Mouse (Mus musculus): Measurements from ENCODE around the gene Dctn1.
A peak's percentile ranks its signal among the peaks of the same experiment; 100 is the strongest.

Gene Dctn1

GRCm38 (mm10) chr6:83165607-83166242 is at the start of gene Dctn1:
Gene Dctn1, plus strand, starts transcription at chr6:83165920.
- DNase-seq = peak; percentile 95

DNA sequence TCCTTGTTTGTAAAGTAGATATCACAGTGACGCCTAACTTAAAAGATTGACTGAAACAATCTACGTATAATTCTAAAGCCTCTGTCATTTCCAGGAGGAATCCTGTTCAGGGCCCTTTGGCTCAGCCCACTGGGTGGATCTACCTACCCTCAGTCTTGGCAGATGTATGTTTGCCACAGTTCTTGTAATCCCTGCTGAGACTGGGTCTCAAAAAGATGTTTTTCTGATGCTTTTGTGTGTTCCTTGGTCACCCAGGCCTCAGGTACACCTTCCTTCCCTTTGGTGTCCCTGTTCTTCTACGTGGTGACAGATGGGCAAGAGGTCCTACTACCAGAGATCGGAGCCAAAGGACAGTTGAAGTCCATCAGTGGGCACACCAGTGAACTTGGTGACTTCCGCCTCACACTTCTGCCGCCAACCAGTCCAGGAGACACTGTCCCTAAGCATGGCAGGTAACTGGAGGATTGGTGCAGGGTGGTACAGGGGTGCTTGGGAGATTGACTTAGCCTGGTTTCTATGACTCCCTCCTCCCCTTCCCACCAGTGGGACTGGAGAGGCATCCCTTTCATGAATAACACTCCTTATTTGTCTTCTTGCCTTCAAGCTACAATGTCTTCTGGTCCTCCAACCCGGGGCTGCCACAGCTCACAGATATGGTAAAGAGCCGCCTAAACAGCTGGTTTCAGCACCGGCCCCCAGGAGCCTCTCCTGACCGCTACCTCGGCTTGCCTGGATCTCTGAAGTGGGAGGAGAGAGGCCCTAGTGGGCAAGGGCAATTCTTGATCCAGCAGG is 49.2 kb upstream of the Dctn1 start:
- DNase-seq = no peak

- no peak for DNase-seq
These were observed 48.6 kb upstream of the Dctn1 start for GRCm38 (mm10) chr6:83117165-83117438.

DNA sequence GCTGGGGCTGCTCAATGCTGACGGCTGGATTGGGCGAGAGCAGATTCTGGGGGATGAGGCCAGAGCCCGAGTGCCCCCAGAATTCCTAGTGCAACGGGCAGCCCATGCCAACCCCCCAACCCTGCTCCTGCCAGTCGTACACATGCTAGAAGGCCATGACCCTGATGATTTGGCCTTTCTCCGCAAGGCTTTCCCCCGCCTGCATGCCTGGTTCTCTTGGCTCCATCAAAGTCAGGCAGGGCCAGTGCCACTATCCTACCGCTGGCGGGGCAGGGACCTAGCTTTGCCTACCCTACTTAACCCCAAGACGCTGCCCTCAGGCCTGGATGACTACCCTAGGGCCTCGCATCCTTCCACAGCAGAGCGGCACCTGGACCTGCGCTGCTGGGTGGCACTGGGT is 48.1 kb upstream of the Dctn1 start:
- no peak for DNase-seq

- no peak for DNase-seq
These were observed 47.4 kb upstream of the Dctn1 start for GRCm38 (mm10) chr6:83118369-83118768.

DNA sequence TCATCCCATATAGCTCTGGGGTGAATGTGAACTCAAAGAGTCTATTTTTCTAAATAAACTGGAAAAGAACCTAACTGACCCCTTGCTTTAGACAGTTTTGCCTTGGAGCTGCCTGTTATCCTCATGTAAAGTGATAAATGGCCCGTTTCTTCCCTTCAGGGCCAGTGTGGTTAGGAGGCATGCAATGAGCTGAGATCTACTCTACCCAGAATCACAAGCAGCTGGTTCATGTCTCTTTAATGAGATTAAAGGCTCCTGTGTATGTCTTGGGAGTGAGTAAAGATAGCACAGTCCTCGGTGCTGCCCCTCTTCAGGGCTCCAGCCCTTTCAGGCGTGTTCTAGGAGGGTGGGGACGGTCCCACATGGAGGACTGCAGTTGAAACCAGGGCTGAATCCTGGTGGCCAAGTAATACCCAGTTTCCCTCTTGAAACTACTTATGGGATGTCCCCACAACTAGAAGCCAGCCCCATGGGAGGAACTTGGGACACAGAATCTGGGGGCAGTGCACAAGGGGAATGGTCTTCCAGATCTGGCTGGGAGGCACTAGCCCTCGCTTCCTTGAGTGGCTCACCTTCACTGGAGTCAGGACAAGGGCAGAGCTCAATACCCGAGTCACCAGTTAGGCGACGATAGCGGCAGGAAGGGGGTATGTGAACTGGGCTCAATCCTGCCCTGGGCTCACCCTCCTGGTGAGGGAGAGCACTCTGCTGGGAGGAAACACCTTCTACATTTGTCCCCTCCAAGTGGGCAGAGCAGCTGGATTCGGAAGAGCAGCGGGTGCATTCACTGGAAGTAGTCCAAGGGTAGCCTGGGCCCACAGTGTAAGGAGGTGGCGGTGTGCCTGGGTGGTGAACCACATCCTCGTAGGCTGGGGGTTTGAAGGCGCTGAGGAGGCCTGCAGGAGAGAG is 46.6 kb upstream of the Dctn1 start:
- DNase-seq = no peak

- no peak for DNase-seq
These were observed 46.0 kb upstream of the Dctn1 start for GRCm38 (mm10) chr6:83119734-83120051.

GRCm38 (mm10) chr6:83120930-83121862 is 44.5 kb upstream of the Dctn1 start, which contains the start of gene Wbp1:
Gene Wbp1, minus strand, starts transcription at chr6:83121559.
- peak; percentile 85 for DNase-seq

- peak; percentile 45 for DNase-seq
These were observed 43.6 kb upstream of the Dctn1 start for GRCm38 (mm10) chr6:83121863-83122710.

- no peak for DNase-seq
These were observed 42.8 kb upstream of the Dctn1 start for GRCm38 (mm10) chr6:83122961-83123360.

DNA sequence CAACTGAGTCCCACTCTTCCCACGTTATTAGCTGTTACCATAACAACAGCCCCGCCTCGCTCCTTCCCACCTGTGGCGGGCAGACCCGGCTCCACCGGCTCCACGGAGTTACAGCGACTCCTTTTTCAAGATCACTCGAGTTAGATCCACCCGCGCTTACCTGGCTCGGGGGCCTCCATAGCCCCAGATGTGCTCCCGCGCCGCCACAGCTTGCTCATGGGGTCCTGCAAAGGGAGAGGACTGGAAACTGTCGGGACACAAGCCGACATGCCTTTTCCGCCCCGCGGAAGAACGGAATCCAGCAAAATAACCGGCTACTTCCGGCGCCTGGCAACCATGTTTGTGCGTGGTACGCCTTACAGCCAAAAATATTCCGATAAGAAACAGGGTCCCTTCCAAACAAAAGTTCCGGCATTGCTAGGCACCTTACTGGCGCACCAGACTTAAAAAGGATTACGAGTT is 40.8 kb upstream of the Dctn1 start:
- DNase-seq = peak; percentile 85

- DNase-seq = no peak
These were observed 40.4 kb upstream of the Dctn1 start, which contains the start of gene Ino80b for GRCm38 (mm10) chr6:83125331-83125730. Gene Ino80b, minus strand, starts transcription at chr6:83125431.

GRCm38 (mm10) chr6:83127419-83127818 is 38.3 kb upstream of the Dctn1 start:
- DNase-seq = no peak

GRCm38 (mm10) chr6:83131469-83132034 is 34.2 kb upstream of the Dctn1 start:
- DNase-seq = no peak

DNA sequence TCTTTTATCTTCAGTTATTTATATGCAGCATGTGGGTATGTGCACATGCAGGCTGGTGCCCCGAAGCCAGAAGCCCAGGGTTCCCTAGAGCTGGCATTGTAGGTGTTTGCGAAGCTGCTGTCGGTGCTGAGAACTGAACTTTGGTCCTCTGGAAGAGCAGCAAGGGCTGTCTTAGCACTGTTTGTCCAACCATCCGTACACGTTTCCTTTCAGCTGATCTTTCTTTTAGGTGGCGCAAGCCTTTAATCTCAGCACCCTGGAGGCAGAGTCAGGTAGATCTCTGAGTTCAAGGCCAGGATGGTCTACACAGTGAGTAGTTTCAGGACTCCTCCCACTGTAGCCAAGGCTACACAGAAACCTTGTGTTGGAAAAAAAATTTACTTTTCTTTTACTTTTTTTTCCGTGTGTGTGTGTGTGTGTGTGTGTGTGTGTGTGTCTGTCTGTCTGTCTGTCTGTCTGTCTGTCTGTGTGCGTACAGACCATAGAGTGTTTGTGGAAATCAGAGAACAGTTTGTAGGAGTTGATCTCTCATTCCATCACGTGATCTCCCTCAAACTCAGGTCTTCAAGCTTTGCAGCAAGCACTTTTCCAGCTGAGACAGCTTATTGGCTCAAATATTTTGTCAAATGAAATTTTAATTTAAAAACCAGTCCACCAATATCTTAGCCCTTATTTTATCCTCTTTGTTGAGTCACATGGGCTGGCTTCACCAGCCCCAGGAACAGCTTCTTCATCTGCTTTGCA is 33.4 kb upstream of the Dctn1 start:
- no peak for DNase-seq

GRCm38 (mm10) chr6:83134226-83134625 is 31.5 kb upstream of the Dctn1 start:
- no peak for DNase-seq

GRCm38 (mm10) chr6:83134951-83135513 is 30.7 kb upstream of the Dctn1 start, which contains the start of gene Rtkn:
Gene Rtkn, plus strand, starts transcription at chr6:83135463.
- DNase-seq = no peak

DNA sequence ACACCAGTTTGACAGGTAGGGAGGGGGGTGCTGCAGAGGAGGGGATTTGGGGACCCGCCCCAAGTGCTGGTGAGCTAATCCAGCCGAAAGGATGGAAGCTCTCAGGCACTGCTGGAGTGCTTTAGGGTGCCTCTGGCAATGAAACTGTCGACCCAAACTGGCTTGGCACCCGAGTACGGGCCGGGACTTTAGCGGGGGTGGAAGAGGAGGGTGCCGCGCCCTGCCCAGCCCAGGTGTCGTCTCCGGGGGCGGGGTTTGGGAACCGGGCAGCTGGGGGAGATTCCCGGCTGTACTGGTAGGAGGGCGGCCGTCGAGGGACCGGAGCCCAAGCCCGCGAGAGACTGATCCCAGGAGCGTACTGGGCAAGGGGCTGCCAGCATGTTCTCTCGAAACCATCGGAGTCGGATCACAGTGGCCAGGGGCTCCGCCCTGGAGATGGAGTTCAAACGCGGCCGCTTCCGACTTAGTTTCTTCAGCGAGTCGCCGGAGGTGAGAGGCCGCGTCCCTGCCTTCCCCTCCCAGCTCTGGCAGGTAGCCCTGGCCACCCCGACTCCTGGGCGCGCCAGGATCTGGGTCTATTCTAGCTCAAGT is 30.1 kb upstream of the Dctn1 start:
- no peak for DNase-seq

- DNase-seq = no peak
These were observed 29.3 kb upstream of the Dctn1 start for GRCm38 (mm10) chr6:83136291-83136880.
